Mouse (Mus musculus) embryonic facial prominence, embryonic 10.5 days (tissue): Measurements from ENCODE around the gene Selenow. TPM values are rescaled to one million over a fixed set of nuclear protein-coding genes. Genes with fewer than 3 reads are reported as not detected.

Source experiments
- DNase-seq: peaks from one replicate; pipeline ENCODE4 v3.0.0-alpha.2; 2017; ENCODE audit warnings: low spot score
- H3K27ac ChIP-seq: fragments of 300-500 bp; sonication (generic); replicated peaks from 2 replicates; pipeline ENCODE4 v1.5.1; 2016; ENCODE audit warnings: mild to moderate bottlenecking
- H3K27me3 ChIP-seq: fragments of 300-500 bp; sonication (generic); replicated peaks from 2 replicates; pipeline ENCODE4 v1.6.1; 2016; ENCODE audit warnings: low read depth, mild to moderate bottlenecking; ENCODE audit not compliant: poor library complexity, severe bottlenecking
- H3K36me3 ChIP-seq: fragments of 300-500 bp; sonication (generic); replicated peaks from 2 replicates; pipeline ENCODE4 v1.6.1; 2016; ENCODE audit warnings: mild to moderate bottlenecking, moderate library complexity
- H3K4me1 ChIP-seq: fragments of 300-500 bp; sonication (generic); 2 replicates; pipeline ENCODE4 v1.6.1; 2016
- H3K4me3 ChIP-seq: fragments of 300-500 bp; sonication (generic); 2 replicates; pipeline ENCODE4 v1.5.1; 2016; ENCODE audit warnings: mild to moderate bottlenecking, moderate library complexity
- H3K9me3 ChIP-seq: fragments of 300-500 bp; sonication (generic); 2 replicates; pipeline ENCODE4 v1.6.1; 2016; ENCODE audit warnings: mild to moderate bottlenecking
- WGBS: fragments of 180-500 bp; shearing (Covaris S2); methylation state at CpG from one replicate; pipeline ENCODE4 v1.1.7; 2016; 5-methylcytosine and 5-hydroxymethylcytosine counted together
- polyA plus RNA-seq: library from polyadenylated mRNA; unstranded; fragments of >200 nt; fragmentation: Nextera tagmentation; extraction: Ambion mirVana; gene quantifications from 2 replicates; pipeline ENCODE4 v1.2.1, GENCODE M21; 2016

Selenow gene
- polyA plus RNA-seq, 1 experiment from 2014 or later = 839 TPM

GRCm38 (mm10) chr7:15881831-15882230 is 40.4 kb downstream of the Selenow start:
- Histone ChIP-seq H3K4me1 (no peaks in the 10 kb centered on the region), H3K27me3 (no peaks in the 10 kb centered on the region), H3K27ac (no peak overlapping the region), H3K36me3 (no peaks in the 10 kb centered on the region), H3K4me3 (no peak overlapping the region), H3K9me3 (no peaks in the 10 kb centered on the region)
- 63% methylated on average over 3 of the region's 3 CpGs for WGBS
- no peak for DNase-seq

GRCm38 (mm10) chr7:15881388-15881787 is 40.8 kb downstream of the Selenow start:
- peak; percentile 10 for DNase-seq
- Histone ChIP-seq H3K9me3 (no peaks in the 10 kb centered on the region), H3K4me3 (no peak overlapping the region), H3K27ac (no peak overlapping the region), H3K27me3 (no peaks in the 10 kb centered on the region), H3K4me1 (no peaks in the 10 kb centered on the region), H3K36me3 (no peaks in the 10 kb centered on the region)
- 6% methylated on average over 7 of the region's 7 CpGs for WGBS

DNA sequence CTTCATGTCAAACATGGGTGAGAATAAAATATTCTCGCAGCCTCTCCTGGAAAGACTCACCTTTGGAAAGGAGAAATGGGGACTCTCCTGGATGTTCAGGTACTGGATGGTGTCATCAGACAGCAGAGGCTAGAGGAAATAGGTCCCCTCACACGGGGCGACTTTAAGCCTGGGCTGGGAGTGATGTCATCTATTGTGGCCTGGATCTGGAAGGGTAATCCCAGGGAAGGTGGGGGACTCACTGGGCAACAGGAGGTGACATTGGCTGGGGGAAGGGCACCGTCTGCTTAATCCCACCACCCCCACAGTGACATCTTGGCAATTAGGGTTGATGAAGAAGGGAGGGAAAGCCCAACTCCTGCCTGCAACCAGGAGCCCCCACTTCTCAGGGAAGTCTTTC is 42.4 kb downstream of the Selenow start, which contains the start of gene Crx:
Gene Crx, minus strand, starts transcription at position 213 of the 400 bp plus-strand sequence.
- no peak for DNase-seq
- no peak within 1 kb of the TSS for H3K4me3 ChIP-seq
- H3K9me3 ChIP-seq = no peaks in the 10 kb centered on the region
- H3K27me3 ChIP-seq = no peaks in the 10 kb centered on the region
- no peak within 1 kb of the TSS for H3K27ac ChIP-seq
- H3K36me3 ChIP-seq = no peaks in the 10 kb centered on the region
- 33% methylated on average over 4 of the region's 4 CpGs for WGBS
- no peaks in the 10 kb centered on the region for H3K4me1 ChIP-seq

Other genes starting within 250 kb of the Selenow start
- not detected in 2 replicates for gene Obox5, start 172.3 kb downstream of the Selenow start, polyA plus RNA-seq
- not detected in 2 replicates for gene Obox6, start 82.7 kb downstream of the Selenow start, polyA plus RNA-seq
- 0.11 and 0.13 TPM in 2 replicates for gene Crx, start 42.4 kb downstream of the Selenow start, polyA plus RNA-seq
- not detected in 2 replicates for gene Crxos, start 39.8 kb downstream of the Selenow start, polyA plus RNA-seq
- 180 and 185 TPM in 2 replicates for gene Nop53, start 23.7 kb upstream of the Selenow start, polyA plus RNA-seq
- 11.6 and 13.8 TPM in 2 replicates for gene Ehd2, start 45.2 kb upstream of the Selenow start, polyA plus RNA-seq
- gene Bicra, start 125.5 kb upstream of the Selenow start, polyA plus RNA-seq = 8.9 and 9.2 TPM in 2 replicates
- 0.05 TPM in 1 of 2 replicates, not detected in the other for gene Zfp541, start 139.4 kb upstream of the Selenow start, polyA plus RNA-seq
- gene Napa, start 176.1 kb upstream of the Selenow start, polyA plus RNA-seq = 200 and 202 TPM in 2 replicates
- gene Kptn, start 197.5 kb upstream of the Selenow start, polyA plus RNA-seq = 25.8 and 26.7 TPM in 2 replicates
- gene Slc8a2, start 207.4 kb upstream of the Selenow start, polyA plus RNA-seq = 0.16 and 0.20 TPM in 2 replicates